Mouse (Mus musculus) cerebellum, postnatal 4 days (tissue): ENCODE data around the gene Uck2.
A peak's percentile ranks its signal among the peaks of the same experiment; 100 is the strongest.

Source experiments
- DNase-seq, 2 experiments: peaks; one replicate each; pipeline ENCODE4 v3.0.0; 2022; ENCODE audit warnings: low spot score in 2 of 2, mixed read lengths in 1 of 2

The Uck2 gene

DNA sequence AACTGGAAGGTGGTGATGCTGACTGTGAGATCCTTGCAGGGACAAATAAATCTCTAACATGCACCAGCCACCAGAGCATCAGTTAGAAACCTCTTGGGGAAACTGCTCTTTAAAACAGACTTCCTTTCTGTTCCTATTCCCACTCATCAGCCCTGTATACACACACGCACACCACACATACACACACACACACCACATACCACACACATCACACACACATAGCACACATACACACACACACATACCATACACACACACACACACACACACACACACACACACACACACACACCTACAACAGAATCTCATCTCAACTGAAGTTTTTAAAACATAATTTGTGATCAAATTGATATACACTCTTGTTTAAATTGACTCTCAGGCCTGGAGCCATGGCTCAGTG is 72.4 kb downstream of the Uck2 start:
- DNase-seq: no peak

DNA sequence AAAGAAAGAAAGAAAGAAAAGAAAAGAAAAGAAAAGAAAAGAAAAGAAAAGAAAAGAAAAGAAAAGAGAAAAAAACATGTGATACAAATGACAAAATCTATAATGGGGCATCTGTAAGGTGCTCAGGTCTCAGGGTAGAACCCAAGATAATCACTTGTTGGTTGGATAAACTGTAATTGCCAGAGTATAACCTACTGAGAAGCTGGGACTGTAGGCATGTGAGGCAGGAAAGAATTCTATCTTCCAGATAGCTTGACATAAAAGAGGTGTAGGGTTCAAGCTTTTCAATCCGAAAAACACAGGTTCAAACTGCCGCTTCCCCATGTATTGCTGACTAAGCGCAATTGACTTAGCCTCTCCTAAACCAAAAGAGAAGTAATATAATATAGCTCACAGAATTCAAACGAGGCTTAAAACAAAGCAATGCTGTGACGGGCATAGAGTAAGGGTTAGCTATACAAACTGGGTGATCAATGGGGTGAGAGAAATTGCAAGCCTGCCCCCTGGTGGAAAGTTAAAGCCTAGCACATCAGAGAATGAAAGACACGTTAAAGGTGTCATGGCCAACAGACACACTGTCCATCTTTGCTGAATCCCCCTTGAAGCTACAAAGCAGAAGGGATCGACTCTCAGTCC is 73.0 kb downstream of the Uck2 start:
- DNase-seq: peak; percentile 47 to 75

DNA sequence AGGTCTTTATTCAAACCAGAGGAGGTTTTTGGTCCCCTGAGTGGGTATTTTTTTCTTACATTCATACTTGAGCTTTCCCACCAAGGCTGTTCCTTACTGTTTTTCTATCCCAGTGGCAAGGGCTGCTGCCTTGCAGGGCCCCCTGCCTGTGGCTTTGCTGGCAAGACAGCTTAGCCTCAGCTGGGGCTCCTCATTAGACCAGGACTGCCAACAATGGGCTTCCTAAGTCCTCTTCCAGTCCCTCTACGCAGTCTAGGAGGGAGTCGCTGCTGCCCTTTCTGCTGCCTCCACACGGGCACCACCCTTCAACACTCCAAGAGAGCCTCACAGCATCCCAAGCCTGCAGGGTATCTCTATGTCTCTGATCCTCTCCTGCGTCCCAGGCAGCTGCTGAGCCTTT is 76.3 kb downstream of the Uck2 start:
- DNase-seq: no peak

DNA sequence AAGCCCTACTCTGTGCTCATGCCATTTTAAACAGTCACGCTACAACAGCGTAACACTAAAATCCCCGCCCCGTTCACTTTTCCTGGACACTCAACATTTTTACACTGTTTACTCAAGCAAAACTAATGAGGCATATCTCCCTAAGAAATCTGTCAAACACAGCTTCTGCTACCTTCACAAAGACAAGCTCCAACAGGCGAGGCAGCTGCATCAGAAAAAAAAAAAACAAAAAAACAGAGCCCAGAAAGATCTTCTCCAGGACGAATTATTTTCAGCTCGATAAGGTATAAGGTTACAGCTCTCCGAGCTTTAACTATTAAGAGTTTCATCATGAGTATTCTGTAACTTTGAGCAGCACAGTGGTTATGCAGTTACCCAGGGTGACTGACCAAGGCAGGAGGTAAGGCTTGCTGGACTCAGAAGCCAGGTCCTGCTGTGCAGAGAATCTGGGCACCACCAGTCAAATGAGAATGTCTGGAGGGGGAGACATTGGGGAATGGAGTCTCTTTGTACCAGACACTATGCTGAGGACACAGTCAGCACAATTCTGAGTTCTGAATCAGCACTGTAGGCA is 79.9 kb downstream of the Uck2 start:
- no peak for DNase-seq

DNA sequence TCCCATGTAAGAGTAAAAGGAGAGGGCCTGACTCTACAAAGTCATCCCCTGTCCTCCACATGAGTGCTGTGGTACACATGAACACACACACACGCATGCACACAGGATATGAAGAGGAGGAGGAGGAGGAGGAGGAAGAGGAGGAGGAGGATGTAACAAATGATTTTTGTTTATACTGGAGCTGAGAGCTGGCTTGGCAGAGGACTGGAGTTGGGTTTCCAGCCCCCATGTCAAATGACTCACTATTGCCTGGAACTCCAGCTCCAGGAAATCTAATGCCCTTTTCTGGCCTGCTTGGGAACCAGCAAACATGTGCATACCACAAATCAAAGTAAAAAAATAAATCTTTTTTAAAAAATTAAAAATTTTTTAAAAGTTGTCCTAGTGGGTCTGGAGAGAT is 80.7 kb downstream of the Uck2 start:
- no peak for DNase-seq

DNA sequence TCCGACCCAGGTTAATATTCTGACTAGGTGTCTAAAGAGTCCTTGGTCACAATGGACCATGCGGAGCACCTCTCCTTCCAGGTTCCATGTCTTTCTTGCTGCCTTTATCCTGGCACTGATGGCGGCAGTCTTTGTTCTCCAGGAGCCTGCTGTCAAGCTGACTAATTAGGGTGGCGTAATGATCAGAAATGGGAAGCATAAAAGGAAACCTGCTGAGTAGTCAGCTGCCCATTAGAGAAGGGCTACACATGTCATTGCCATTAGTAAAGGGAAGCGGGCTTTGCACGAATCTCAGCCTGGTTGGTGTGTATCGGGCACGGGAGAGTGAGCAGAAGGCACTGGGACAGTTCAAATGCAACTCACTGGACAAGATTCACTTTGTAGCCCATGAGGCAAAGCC is 90.4 kb downstream of the Uck2 start:
- DNase-seq: peak in 1 of 2 experiments; percentile 18

DNA sequence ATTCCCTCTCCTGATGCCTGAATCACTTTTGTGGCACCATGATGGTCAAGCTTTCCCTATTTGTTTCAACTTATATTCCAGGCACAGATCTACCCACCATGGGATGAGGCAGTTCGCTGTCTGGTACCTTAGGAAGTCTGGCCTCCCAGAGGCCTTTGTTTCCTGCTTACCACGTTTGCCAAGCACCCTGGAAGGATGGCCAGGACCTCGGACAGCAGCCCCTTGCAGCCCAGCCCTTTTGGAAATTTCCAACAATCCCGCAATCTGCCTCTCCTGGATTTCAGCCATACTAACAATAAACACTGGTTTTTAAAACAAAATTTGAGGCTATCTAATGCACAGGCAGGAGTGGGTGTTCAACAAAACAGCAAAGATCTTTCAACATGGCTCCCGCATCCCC is 97.3 kb downstream of the Uck2 start:
- no peak for DNase-seq

DNA sequence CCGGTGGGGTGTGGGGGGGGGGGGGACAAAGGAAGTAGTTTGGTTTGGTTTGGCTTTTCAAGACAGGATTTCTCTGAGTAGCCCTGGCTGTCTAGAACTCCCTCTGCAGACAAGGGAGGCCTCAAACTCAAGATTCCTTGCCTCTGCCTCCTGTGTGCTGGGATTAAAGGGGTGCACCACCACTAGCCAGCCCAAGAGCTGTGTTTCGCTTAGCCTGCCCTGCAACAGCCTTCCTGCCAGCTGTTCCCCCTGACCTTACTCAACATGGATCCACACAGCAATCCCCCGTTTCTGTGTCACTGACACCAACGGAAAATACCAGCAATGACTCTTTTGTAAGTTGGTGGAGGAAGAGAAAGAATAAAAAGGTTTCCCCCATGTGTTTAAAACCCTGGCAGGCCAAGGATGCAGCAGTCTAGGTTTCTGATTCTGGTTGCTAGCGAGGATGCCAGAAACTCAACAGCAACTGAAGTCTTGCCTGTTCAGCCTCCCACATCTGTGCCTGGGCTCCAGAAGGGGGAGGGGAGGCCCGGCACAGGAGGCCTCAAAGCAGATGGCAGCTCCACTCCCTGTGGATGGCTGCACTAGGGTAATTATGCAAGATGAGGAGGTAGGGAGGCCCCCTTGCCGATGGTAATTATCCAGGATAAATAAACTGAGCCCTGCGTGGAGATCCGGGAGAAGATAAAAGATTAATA is 103.1 kb downstream of the Uck2 start:
- peak in 1 of 2 experiments; percentile 28 for DNase-seq
